Mouse (Mus musculus) brown adipose tissue, adult 24 weeks (tissue): Measurements from ENCODE around the gene E030018B13Rik. TPM values are rescaled to one million over a fixed set of nuclear protein-coding genes. Genes with fewer than 3 reads are reported as not detected.

Experiments
- H3K27ac ChIP-seq: fragments of 200-500 bp; replicated peaks from 2 replicates; pipeline ENCODE4 v1.5.1; 2012; ENCODE audit warnings: low read depth, mild to moderate bottlenecking, low read length
- H3K4me1 ChIP-seq: fragments of 200-500 bp; 2 replicates; pipeline ENCODE4 v1.6.1; 2012; ENCODE audit warnings: low read length, mixed read lengths; ENCODE audit not compliant: control insufficient read depth, insufficient read depth, insufficient read length
- H3K4me3 ChIP-seq: fragments of 200-500 bp; 2 replicates; pipeline ENCODE4 v1.5.1; 2012; ENCODE audit warnings: low read depth, mild to moderate bottlenecking, low read length, moderate library complexity; ENCODE audit not compliant: insufficient read depth
- polyA plus RNA-seq: library from polyadenylated mRNA; stranded (reverse); fragments of >200 nt; gene quantifications from 2 replicates; pipeline ENCODE4 v1.2.4, GENCODE M21; 2012; ENCODE audit not compliant: missing spikeins, insufficient read depth, insufficient read length

Gene E030018B13Rik
- not detected in 2 replicates for polyA plus RNA-seq

DNA sequence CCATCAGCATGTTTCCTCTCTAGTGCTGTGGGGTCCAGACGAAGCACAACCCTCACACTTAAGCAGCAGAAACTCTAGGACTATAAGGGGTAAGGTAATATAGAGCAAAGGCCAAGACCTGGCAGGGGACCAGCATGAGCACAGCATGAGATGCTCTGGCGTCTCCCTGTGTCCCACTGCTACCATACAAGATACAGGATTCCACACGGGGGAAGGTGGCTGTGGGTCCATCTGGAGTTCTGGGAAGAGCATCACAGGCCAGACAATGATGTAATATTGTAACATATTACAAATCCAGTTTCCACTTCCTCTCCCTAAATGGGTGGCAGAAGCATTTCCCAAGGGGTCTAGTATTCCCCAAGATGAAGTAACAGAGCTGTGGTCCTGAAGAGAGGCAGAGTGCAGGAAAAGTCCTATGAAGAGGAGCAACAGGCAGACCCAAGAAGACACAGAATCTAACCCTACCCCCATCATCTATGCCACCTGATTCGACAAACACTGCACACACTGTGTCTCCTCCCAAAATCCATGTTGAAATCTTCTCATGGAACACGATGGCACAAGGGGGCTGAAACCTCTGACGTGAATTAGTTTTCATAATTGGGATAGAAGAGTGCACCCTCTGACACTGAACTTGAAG is at the start of gene E030018B13Rik:
Gene E030018B13Rik, plus strand, starts transcription at position 590 of the 640 bp plus-strand sequence.
- no peak within 1 kb of the TSS for H3K4me3 ChIP-seq
- H3K4me1 ChIP-seq = peaks cover 78% of the 10 kb centered on the region
- peak within 1 kb of the TSS; percentile 88 for H3K27ac ChIP-seq

DNA sequence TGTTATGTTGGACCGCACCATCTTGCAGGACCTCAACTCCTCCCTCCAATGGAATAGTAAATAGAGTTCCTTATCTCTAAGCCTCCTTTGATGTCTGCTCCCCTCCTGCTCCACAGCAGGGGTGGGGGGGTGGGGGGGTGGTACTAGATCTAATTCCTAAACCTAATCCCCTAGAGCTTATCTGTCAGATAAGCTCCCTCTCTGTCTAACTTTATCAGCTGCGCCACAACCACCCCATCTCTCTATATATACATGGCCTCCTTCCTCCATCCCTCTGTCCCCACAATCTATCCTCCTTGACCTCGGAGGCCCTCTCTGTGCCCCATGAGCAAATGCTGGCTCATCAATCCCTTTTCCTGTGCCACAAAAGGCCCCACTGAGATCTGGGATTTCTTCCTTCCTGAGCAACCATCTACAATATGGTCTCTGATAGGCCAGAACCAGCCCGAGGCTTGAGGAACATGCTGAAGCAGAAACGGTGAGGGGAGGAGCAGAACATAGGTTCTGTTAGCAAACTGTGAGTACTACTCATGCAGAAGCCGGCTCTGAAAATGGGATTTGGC is 48.2 kb upstream of the E030018B13Rik start:
- Histone ChIP-seq H3K4me1 (no peaks in the 10 kb centered on the region), H3K27ac (no peak overlapping the region), H3K4me3 (no peak overlapping the region)

DNA sequence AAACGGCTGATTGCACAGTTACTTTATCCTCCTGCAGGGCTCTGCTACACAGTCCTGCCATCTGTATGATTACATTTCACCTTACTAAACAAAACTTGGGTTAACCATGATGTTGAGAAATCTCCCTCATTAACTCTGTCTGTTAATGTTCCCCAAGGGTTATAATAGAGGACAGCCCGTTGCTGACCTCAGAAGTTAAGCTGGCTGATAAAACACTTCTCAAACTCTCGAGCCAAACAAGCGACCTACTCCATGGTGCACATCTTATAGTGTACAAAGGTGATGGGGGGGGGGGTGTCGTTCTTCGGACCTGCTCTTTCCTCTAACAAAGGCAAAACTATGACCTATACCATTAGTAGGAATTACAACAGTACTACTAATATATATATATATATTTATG is 45.0 kb upstream of the E030018B13Rik start:
- no peak overlapping the region for H3K27ac ChIP-seq
- no peak overlapping the region for H3K4me3 ChIP-seq
- H3K4me1 ChIP-seq = peaks cover 7% of the 10 kb centered on the region; the same call in 1 of the 2 replicates

DNA sequence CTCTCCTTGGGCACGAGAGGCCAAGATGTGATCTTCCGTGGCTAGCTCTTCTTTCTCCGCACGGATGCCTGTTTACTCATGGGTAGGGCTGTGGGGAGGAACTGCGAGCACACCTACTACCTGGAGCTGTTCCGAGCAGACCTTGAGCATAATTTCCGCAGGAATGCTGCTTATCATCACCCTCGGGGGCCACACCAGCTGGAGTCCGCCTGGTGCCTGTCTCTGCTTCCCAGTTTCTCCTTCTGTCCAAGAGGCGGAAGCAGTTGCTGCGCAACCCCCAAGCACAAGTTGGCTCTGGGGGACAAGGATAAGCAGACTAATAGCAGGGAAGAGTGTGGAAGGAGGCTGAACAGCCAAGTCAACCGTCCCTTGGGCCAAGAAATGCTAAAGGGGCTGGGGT is 42.8 kb upstream of the E030018B13Rik start:
- Histone ChIP-seq H3K4me1 (peaks cover 12% of the 10 kb centered on the region), H3K4me3 (no peak overlapping the region), H3K27ac (no peak overlapping the region)

DNA sequence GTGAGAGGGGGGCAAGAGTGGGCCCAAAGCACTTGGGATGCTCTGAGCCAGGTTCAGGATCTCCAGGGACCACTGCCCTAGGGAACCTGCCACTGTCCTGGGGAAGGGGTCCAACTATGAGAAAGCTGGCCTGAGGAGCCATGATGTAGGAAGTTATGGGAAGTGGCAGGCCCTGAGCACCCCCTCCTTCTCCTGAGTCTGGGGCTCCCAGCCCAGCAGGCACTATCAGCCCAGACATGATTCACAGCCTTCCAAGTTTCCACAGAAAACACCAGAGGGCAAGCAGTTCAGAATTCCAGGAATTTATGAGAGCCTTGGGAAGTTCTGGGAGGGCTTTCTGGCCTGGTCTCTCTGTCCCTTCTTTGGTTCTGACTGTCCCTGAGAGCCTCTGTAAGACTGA is 41.0 kb upstream of the E030018B13Rik start:
- Histone ChIP-seq H3K4me3 (no peak overlapping the region), H3K27ac (0 out of 2 replicates have a peak overlapping the region, but pooled peaks have one; percentile 26)

DNA sequence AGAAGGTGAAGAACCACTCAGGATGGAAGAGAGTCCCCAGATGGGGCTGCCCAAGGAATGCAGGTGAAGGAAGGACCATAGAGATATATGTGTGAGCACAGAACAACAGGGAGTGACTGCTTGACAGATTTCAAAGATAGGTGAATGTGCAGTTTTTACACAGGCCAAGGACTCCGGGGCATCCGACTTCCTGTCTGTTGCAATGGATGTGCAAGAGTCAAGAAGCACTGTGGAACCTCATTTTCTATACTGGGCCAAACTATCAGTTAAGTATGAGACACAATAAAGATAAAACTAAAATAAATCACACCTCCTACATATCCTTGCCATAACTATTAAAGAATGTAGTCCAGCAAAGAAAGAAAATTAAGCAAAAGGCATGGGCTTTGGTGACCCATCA is 40.0 kb upstream of the E030018B13Rik start:
- Histone ChIP-seq H3K4me1 (peaks cover 12% of the 10 kb centered on the region), H3K4me3 (no peak overlapping the region), H3K27ac (no peak overlapping the region)

More for the DNA sequence above, 41.0 kb upstream of the E030018B13Rik start:
- peaks cover 12% of the 10 kb centered on the region for H3K4me1 ChIP-seq

DNA sequence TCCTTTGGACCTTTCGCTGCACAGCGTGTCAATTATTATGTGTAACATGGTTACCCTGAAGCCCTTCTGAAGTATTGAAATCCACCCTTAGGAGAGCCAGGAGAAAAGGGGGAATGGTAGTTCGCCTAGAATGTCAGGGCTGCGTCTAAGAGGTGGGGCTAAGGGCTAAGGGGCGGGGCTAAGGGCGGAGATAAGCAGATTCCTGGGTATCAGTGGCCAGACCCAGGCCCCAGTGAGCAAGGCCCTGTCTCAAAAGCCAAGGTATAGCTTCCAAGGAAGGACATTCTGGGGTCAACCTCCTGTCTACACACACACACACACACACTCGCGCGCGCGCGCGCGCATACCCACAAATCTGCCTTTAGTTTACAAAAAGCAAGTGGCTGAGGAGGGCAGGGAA is 39.0 kb upstream of the E030018B13Rik start:
- H3K4me1 ChIP-seq = peaks cover 13% of the 10 kb centered on the region
- H3K4me3 ChIP-seq = no peak overlapping the region
- H3K27ac ChIP-seq = no peak overlapping the region

DNA sequence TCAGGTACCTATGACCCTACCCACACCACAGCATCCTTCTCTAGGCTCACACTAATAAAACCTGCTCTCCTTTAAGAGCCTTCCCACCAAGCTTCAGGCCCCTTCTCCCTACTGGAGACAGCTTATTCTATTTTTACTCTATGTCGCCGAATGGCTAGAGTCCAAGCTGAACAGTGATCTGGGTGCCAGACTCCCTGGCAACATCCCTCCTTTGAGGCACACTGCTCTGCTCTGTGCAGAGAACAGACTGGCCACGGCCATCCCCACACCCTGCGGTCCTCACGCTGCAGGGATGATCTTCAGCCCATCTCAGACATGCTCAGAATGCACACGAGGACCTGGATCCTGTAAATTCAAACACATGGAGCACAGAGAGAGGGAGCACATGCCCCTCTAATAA is 37.1 kb upstream of the E030018B13Rik start:
- Histone ChIP-seq H3K4me3 (no peak overlapping the region), H3K27ac (no peak overlapping the region), H3K4me1 (peaks cover 20% of the 10 kb centered on the region)

DNA sequence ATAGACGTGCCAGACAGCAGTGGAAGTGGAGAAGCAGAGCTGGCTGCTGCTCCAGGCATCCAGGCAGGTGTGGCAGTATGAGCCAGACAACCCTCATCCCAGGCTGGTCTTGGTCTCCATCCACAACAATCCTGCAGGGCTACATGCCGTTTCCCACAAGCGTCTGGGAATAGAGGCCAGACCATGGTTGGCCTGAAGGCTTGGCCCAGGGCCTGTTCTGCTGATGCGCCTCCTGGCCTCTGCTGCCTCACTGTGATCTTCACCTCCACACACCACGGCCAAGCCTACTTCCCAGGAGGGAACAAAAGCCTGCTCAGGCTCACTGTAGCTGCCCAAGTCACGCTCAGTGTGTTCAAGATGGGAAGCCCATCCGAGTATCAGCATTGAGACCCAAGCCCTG is 33.9 kb upstream of the E030018B13Rik start:
- H3K4me3 ChIP-seq = no peak overlapping the region
- H3K27ac ChIP-seq = no peak overlapping the region
- peaks cover 23% of the 10 kb centered on the region for H3K4me1 ChIP-seq

DNA sequence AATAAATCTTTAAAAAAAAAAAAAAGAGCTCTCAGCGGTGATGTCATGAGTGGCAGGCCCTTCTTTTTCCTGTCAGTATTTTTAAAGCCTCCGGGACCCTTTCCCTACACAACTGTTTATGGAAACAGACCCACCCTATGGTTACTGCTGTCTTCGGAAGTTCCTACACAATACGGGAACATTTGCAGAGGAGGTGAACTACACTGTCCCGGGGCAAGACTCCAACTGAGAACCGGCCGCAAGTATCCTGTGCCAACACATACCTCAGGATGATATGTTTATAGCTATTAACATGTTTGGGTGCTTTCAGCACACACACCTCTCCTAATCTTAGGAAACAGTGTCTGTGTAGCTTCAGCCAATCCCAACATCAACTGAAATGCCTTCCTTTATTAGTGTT is 31.6 kb upstream of the E030018B13Rik start:
- no peak overlapping the region for H3K4me3 ChIP-seq
- peaks cover 39% of the 10 kb centered on the region for H3K4me1 ChIP-seq
- H3K27ac ChIP-seq = peak overlapping the region; percentile 49

DNA sequence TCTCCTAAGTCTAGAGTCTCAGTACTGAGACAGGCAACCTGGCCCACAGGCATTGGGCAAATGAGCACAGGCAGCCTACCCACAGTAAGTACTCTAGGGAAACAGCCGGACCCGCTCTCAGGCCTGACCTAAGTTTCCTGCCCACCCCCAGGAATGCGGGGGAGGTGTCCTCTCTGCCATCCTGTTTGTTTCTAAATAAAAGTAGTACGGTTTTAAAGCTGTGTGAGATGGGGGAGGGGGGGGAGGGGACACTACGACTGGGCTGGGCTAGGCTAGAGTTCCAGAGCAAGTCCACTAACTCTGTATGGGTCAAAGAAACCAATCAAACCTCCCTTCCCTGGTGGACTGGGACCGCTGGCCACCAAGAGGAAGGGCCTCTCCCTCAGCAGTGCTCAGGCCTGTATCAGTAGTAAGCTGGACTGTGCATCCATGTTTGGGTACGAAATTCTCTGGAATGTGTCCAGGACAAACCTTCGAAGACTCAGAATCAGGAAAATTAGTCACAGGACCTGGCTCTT is 29.6 kb upstream of the E030018B13Rik start:
- peak overlapping the region; percentile 91 for H3K27ac ChIP-seq

DNA sequence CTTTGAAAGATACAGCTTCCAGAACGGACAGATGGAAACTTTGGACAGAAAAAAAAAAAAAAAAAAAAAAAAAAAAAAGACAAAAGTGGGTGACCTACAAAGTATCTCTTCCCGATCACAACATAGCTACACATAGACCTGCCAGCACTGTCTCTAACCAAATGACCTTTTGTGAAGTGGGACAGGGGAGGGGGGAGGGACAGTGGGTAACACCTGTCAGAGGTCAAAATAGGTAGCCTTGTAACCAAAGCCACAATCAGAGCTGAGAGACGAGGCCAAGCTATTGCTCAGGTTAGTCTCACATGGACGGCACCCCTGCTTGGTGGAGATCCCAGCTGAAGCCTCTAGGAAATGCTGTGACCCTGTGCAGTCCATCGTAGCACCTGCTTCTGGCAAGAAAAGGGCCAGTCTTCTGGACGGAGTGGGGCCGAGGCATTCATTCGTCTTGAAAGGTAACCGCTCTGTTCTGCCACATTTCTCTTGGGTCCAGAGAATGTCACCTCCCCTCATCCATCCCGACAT is 29.0 kb upstream of the E030018B13Rik start:
- peak overlapping the region; percentile 82 for H3K27ac ChIP-seq
- H3K4me3 ChIP-seq = no peak overlapping the region
- H3K4me1 ChIP-seq = peaks cover 38% of the 10 kb centered on the region

More for the DNA sequence above, 29.6 kb upstream of the E030018B13Rik start:
- Histone ChIP-seq H3K4me3 (no peak overlapping the region), H3K4me1 (peaks cover 39% of the 10 kb centered on the region)

DNA sequence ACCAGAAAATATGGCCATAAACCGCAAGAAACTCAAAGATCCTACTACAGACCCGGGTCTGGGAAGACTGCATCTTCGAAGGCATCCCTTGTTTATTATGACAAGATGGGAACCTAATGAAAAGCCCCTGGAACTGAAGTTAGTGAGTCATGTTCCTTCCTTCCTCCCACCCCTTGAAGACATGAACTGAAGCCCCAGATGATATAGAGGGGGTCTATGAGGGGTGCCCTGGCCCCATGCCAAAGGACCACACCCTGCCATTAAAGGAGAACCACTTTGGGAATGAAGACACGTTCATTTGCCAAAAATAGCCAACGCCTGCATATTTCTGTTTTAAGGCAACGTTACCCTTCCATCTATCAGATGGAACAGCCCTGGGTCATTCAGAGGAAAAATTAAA is 28.0 kb upstream of the E030018B13Rik start:
- H3K4me1 ChIP-seq = peaks cover 36% of the 10 kb centered on the region

DNA sequence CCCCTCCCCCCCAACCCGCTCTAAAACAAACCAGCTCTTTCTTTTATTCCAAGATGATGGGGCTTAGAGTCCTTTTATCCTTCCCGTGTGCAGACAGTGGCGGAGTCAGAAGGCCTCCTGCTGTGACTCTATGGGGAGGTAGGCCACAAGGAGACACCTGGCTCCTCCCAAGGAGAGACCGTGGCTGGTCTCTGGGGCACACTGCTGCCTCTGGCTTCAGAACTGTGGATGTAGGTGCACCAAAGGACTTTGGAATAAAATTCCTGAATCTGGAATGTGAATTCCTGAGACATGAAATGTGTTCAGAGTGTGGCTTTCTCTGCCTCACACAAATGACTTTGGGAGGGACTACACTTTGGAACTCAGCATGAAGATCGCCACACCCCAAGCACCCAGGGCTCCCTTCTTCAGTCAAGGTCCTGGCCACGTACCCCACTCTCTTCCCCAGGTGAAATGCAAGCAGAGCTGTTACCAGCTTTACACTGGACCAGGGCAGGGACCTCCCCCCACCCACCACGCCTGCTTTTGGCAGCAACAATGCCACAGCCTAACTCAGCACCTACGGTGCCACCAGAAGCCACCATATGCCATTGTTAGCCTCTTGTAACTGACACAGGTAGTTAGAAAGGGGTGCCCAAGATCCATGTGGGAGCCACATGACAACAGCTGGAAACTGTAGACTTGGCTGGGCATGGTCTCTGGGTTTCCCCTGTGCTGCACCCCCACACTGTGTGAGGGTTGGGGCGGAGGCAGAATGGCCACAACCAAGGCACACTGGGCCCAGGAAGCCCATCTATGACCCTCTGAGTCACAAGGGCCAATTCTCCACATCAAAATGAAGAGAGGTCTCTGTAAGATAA is 27.3 kb upstream of the E030018B13Rik start:
- peaks cover 38% of the 10 kb centered on the region for H3K4me1 ChIP-seq
- no peak overlapping the region for H3K4me3 ChIP-seq
- H3K27ac ChIP-seq = peak overlapping the region; percentile 47; the same call in 1 of the 2 replicates

More for the DNA sequence above, 28.0 kb upstream of the E030018B13Rik start:
- no peak overlapping the region for H3K4me3 ChIP-seq
- peak overlapping the region; percentile 82 for H3K27ac ChIP-seq
